Mouse (Mus musculus): ENCODE measurements around the gene Srprb. TPM values are rescaled to one million over a fixed set of nuclear protein-coding genes. Genes with fewer than 3 reads are reported as not detected.

Srprb gene
- polyA plus RNA-seq, 1 experiment, result 21.2 TPM

- no peak for DNase-seq (ENCODE audit: low read depth in 1 of 2, low spot score in 2 of 2)
- WGBS, result 96% methylated on average over 16 of the region's 16 CpGs
- no peaks in the 10 kb centered on the region for H3K36me3 ChIP-seq (ENCODE audit: control insufficient read depth, insufficient read depth, low read length)
- no peak for TF ChIP-seq CTCF (IDR thresholded peaks at IDR 0.05; ENCODE audit: extremely low read depth, insufficient read depth, insufficient read length, insufficient replicate concordance)
- no peak for TF ChIP-seq POLR2A (IDR thresholded peaks at IDR 0.05; ENCODE audit: low read depth, low read length)
- no peak overlapping the region for H3K4me3 ChIP-seq (ENCODE audit: extremely low read depth, insufficient read depth, insufficient read length)
- H3K27me3 ChIP-seq (ENCODE audit: control insufficient read depth, insufficient read depth, low read length), result no peaks in the 10 kb centered on the region
- peaks cover 2% of the 10 kb centered on the region; the same call in 1 of the 2 replicates for H3K4me1 ChIP-seq (ENCODE audit: control insufficient read depth, insufficient read depth, insufficient read length)
- no peak overlapping the region for H3K27ac ChIP-seq (ENCODE audit: insufficient read depth, low read length)
Observed at GRCm38 (mm10) chr9:103227760-103228159, 25.8 kb upstream of the Srprb start.

- no peak overlapping the region for H3K27ac ChIP-seq (ENCODE audit: insufficient read depth, low read length)
- peaks cover 2% of the 10 kb centered on the region; the same call in 1 of the 2 replicates for H3K4me1 ChIP-seq (ENCODE audit: control insufficient read depth, insufficient read depth, insufficient read length)
- DNase-seq (ENCODE audit: low read depth in 1 of 2, low spot score in 2 of 2), result no peak
- TF ChIP-seq CTCF (IDR thresholded peaks at IDR 0.05; ENCODE audit: extremely low read depth, insufficient read depth, insufficient read length, insufficient replicate concordance) (no peak), POLR2A (IDR thresholded peaks at IDR 0.05; ENCODE audit: low read depth, low read length) (no peak)
- 90% methylated on average over 15 of the region's 15 CpGs for WGBS
- no peak overlapping the region for H3K4me3 ChIP-seq (ENCODE audit: extremely low read depth, insufficient read depth, insufficient read length)
- H3K36me3 ChIP-seq (ENCODE audit: control insufficient read depth, insufficient read depth, low read length), result no peaks in the 10 kb centered on the region
- H3K27me3 ChIP-seq (ENCODE audit: control insufficient read depth, insufficient read depth, low read length), result no peaks in the 10 kb centered on the region
Observed at GRCm38 (mm10) chr9:103226806-103227205, 24.9 kb upstream of the Srprb start.

- H3K4me3 ChIP-seq (ENCODE audit: extremely low read depth, insufficient read depth, insufficient read length), result no peak overlapping the region
- DNase-seq (ENCODE audit: low read depth in 1 of 2, low spot score in 2 of 2), result no peak
Observed at GRCm38 (mm10) chr9:103225464-103225863, 23.5 kb upstream of the Srprb start.

GRCm38 (mm10) chr9:103224721-103225120 is 22.8 kb upstream of the Srprb start:
- DNase-seq (ENCODE audit: low read depth in 1 of 2, low spot score in 2 of 2), result no peak
- H3K27me3 ChIP-seq (ENCODE audit: control insufficient read depth, insufficient read depth, low read length), result no peaks in the 10 kb centered on the region
- no peaks in the 10 kb centered on the region for H3K4me1 ChIP-seq (ENCODE audit: control insufficient read depth, insufficient read depth, insufficient read length)
- H3K4me3 ChIP-seq (ENCODE audit: extremely low read depth, insufficient read depth, insufficient read length), result no peak overlapping the region
- 91% methylated on average over 7 of the region's 7 CpGs for WGBS
- TF ChIP-seq CTCF (IDR thresholded peaks at IDR 0.05; ENCODE audit: extremely low read depth, insufficient read depth, insufficient read length, insufficient replicate concordance), result no peak
- no peak for TF ChIP-seq POLR2A (IDR thresholded peaks at IDR 0.05; ENCODE audit: low read depth, low read length)
- no peaks in the 10 kb centered on the region for H3K36me3 ChIP-seq (ENCODE audit: control insufficient read depth, insufficient read depth, low read length)
- H3K27ac ChIP-seq (ENCODE audit: insufficient read depth, low read length), result no peak overlapping the region

More at GRCm38 (mm10) chr9:103225464-103225863, 23.5 kb upstream of the Srprb start:
- Histone ChIP-seq H3K27me3 (ENCODE audit: control insufficient read depth, insufficient read depth, low read length) (no peaks in the 10 kb centered on the region), H3K4me1 (ENCODE audit: control insufficient read depth, insufficient read depth, insufficient read length) (peaks cover 2% of the 10 kb centered on the region; the same call in 1 of the 2 replicates), H3K36me3 (ENCODE audit: control insufficient read depth, insufficient read depth, low read length) (no peaks in the 10 kb centered on the region), H3K27ac (ENCODE audit: insufficient read depth, low read length) (no peak overlapping the region)
- TF ChIP-seq CTCF (IDR thresholded peaks at IDR 0.05; ENCODE audit: extremely low read depth, insufficient read depth, insufficient read length, insufficient replicate concordance) (peak; percentile 33; the same call in 1 of the 2 replicates), POLR2A (IDR thresholded peaks at IDR 0.05; ENCODE audit: low read depth, low read length) (no peak)
- 78% methylated on average over 3 of the region's 3 CpGs for WGBS

- 74% methylated on average over 6 of the region's 6 CpGs for WGBS
- Histone ChIP-seq H3K36me3 (ENCODE audit: control insufficient read depth, insufficient read depth, low read length) (no peaks in the 10 kb centered on the region), H3K4me3 (ENCODE audit: extremely low read depth, insufficient read depth, insufficient read length) (no peak overlapping the region), H3K4me1 (ENCODE audit: control insufficient read depth, insufficient read depth, insufficient read length) (no peaks in the 10 kb centered on the region), H3K27ac (ENCODE audit: insufficient read depth, low read length) (no peak overlapping the region), H3K27me3 (ENCODE audit: control insufficient read depth, insufficient read depth, low read length) (no peaks in the 10 kb centered on the region)
- DNase-seq (ENCODE audit: low read depth in 1 of 2, low spot score in 2 of 2), result no peak
- TF ChIP-seq CTCF (IDR thresholded peaks at IDR 0.05; ENCODE audit: extremely low read depth, insufficient read depth, insufficient read length, insufficient replicate concordance), result no peak
- TF ChIP-seq POLR2A (IDR thresholded peaks at IDR 0.05; ENCODE audit: low read depth, low read length), result no peak
Observed at GRCm38 (mm10) chr9:103214281-103214680, 12.3 kb upstream of the Srprb start.

- no peaks in the 10 kb centered on the region for H3K4me1 ChIP-seq (ENCODE audit: control insufficient read depth, insufficient read depth, insufficient read length)
- 52% methylated on average over 2 of the region's 2 CpGs for whole genome bisulfite sequencing
- H3K36me3 ChIP-seq (ENCODE audit: control insufficient read depth, insufficient read depth, low read length), result no peaks in the 10 kb centered on the region
- no peaks in the 10 kb centered on the region for H3K27me3 ChIP-seq (ENCODE audit: control insufficient read depth, insufficient read depth, low read length)
- no peak overlapping the region for H3K4me3 ChIP-seq (ENCODE audit: extremely low read depth, insufficient read depth, insufficient read length)
- TF ChIP-seq CTCF (IDR thresholded peaks at IDR 0.05; ENCODE audit: extremely low read depth, insufficient read depth, insufficient read length, insufficient replicate concordance) (no peak), POLR2A (IDR thresholded peaks at IDR 0.05; ENCODE audit: low read depth, low read length) (no peak)
- no peak overlapping the region for H3K27ac ChIP-seq (ENCODE audit: insufficient read depth, low read length)
- no peak for DNase-seq (ENCODE audit: low read depth in 1 of 2, low spot score in 2 of 2)
Observed at GRCm38 (mm10) chr9:103213631-103214030, 11.7 kb upstream of the Srprb start.

GRCm38 (mm10) chr9:103212654-103213420 is 10.9 kb upstream of the Srprb start:
- TF ChIP-seq POLR2A (IDR thresholded peaks at IDR 0.05; ENCODE audit: low read depth, low read length) (no peak), CTCF (IDR thresholded peaks at IDR 0.05; ENCODE audit: extremely low read depth, insufficient read depth, insufficient read length, insufficient replicate concordance) (no peak)
- Histone ChIP-seq H3K4me1 (ENCODE audit: control insufficient read depth, insufficient read depth, insufficient read length) (no peaks in the 10 kb centered on the region), H3K27ac (ENCODE audit: insufficient read depth, low read length) (no peak overlapping the region), H3K36me3 (ENCODE audit: control insufficient read depth, insufficient read depth, low read length) (no peaks in the 10 kb centered on the region), H3K4me3 (ENCODE audit: extremely low read depth, insufficient read depth, insufficient read length) (no peak overlapping the region), H3K27me3 (ENCODE audit: control insufficient read depth, insufficient read depth, low read length) (no peaks in the 10 kb centered on the region)
- no peak for DNase-seq (ENCODE audit: low read depth in 1 of 2, low spot score in 2 of 2)
- 86% methylated on average over 28 of the region's 28 CpGs for WGBS

Data from spleen, adult 2 months (tissue).